Mouse (Mus musculus): ENCODE measurements around the gene Nek2.

Gene Nek2

GRCm38 (mm10) chr1:191821326-191822091 lies at the start of gene Nek2:
TSS of gene Nek2 (plus strand) at chr1:191821444.
- DNase-seq (ENCODE audit: low spot score): peak; percentile 96

GRCm38 (mm10) chr1:191774106-191774505 lies 47.1 kb upstream of the Nek2 start:
- no peak for DNase-seq (ENCODE audit: low spot score)

- DNase-seq (ENCODE audit: low spot score): no peak
Observed at GRCm38 (mm10) chr1:191775116-191775515, 46.1 kb upstream of the Nek2 start.

- no peak for DNase-seq (ENCODE audit: low spot score)
Observed at GRCm38 (mm10) chr1:191777521-191777920, 43.7 kb upstream of the Nek2 start.

GRCm38 (mm10) chr1:191780470-191780869 lies 40.8 kb upstream of the Nek2 start:
- no peak for DNase-seq (ENCODE audit: low spot score)

GRCm38 (mm10) chr1:191785108-191785507 lies 36.1 kb upstream of the Nek2 start:
- no peak for DNase-seq (ENCODE audit: low spot score)

- no peak for DNase-seq (ENCODE audit: low spot score)
Observed at GRCm38 (mm10) chr1:191786255-191786654, 35.0 kb upstream of the Nek2 start.

GRCm38 (mm10) chr1:191787379-191787778 lies 33.9 kb upstream of the Nek2 start:
- DNase-seq (ENCODE audit: low spot score): no peak

- DNase-seq (ENCODE audit: low spot score): peak; percentile 55
Observed at GRCm38 (mm10) chr1:191792991-191793390, 28.3 kb upstream of the Nek2 start.

- DNase-seq (ENCODE audit: low spot score): no peak
Observed at GRCm38 (mm10) chr1:191793888-191794532, 27.2 kb upstream of the Nek2 start.

- DNase-seq (ENCODE audit: low spot score): no peak
Observed at GRCm38 (mm10) chr1:191796238-191796896, 24.9 kb upstream of the Nek2 start.

GRCm38 (mm10) chr1:191802093-191802819 lies 19.0 kb upstream of the Nek2 start:
- DNase-seq (ENCODE audit: low spot score): no peak

GRCm38 (mm10) chr1:191802820-191803655 lies 18.2 kb upstream of the Nek2 start:
- DNase-seq (ENCODE audit: low spot score): no peak

- DNase-seq (ENCODE audit: low spot score): no peak
Observed at GRCm38 (mm10) chr1:191804747-191805146, 16.5 kb upstream of the Nek2 start.

- DNase-seq (ENCODE audit: low spot score): no peak
Observed at GRCm38 (mm10) chr1:191805788-191806187, 15.5 kb upstream of the Nek2 start.

- no peak for DNase-seq (ENCODE audit: low spot score)
Observed at GRCm38 (mm10) chr1:191806740-191807139, 14.5 kb upstream of the Nek2 start.

- DNase-seq (ENCODE audit: low spot score): no peak
Observed at GRCm38 (mm10) chr1:191807979-191808378, 13.3 kb upstream of the Nek2 start.

- no peak for DNase-seq (ENCODE audit: low spot score)
Observed at GRCm38 (mm10) chr1:191808688-191809223, 12.5 kb upstream of the Nek2 start.

GRCm38 (mm10) chr1:191811774-191812173 lies 9.5 kb upstream of the Nek2 start:
- peak; percentile 77 for DNase-seq (ENCODE audit: low spot score)

- DNase-seq (ENCODE audit: low spot score): no peak
Observed at GRCm38 (mm10) chr1:191812949-191813691, 8.1 kb upstream of the Nek2 start.
